Mouse (Mus musculus) spleen, adult 10 weeks (tissue): Measurements from ENCODE around the gene Nat10. TPM values are rescaled to one million over a fixed set of nuclear protein-coding genes. Genes with fewer than 3 reads are reported as not detected.

ENCODE experiments used
- polyA plus RNA-seq: library from polyadenylated mRNA; stranded (reverse); fragments of 350-450 nt; fragmentation: Illumina TruSeq; extraction: RNeasy Lipid Tissue Mini Kit (QIAGEN cat#74804); gene quantifications from one replicate; pipeline ENCODE4 v1.2.3, GENCODE M21; 2015; ENCODE audit warnings: low replicate concordance; ENCODE audit not compliant: insufficient read depth

Gene Nat10
- 62.7 TPM for polyA plus RNA-seq

DNA sequence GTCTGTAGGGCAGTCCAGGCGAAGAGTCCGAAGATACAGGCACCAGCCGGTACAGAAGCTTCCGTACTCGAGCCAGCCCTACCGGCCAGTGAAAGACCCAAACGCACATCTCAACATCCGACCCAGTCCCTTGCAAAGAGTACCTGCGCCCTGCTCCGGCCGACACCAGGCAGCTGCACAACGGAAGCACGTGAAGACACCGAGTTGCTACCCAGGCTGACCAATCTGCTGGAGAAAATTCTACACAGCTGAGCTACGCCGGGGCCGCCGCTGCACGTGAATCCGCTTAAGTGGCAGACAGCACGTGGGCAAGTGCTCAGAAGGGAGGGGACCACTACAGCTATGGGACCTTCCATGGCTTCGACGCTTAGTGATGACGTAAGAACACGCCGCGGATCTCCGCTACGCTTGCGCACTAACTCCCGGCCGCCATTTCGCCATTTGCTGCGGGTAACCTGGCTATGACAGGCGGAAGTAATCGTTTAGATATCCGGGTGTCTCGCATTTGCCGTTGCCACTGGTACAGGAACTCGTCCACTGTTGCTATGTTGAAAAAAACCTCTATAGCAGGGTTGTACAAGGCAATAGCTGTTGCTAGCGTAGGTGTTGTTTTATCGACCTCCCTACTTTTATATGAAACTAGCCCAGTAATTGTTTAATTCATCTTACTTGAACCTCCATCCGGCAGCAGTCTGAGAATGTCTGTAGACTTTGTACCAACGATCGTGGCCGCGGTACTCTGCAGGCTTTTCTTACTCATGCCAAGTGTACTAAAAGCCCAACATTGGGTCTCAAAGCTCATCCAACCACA is at the start of gene Nat10:
Gene Nat10, minus strand, starts transcription at position 365 of the 811 bp plus-strand sequence.

DNA sequence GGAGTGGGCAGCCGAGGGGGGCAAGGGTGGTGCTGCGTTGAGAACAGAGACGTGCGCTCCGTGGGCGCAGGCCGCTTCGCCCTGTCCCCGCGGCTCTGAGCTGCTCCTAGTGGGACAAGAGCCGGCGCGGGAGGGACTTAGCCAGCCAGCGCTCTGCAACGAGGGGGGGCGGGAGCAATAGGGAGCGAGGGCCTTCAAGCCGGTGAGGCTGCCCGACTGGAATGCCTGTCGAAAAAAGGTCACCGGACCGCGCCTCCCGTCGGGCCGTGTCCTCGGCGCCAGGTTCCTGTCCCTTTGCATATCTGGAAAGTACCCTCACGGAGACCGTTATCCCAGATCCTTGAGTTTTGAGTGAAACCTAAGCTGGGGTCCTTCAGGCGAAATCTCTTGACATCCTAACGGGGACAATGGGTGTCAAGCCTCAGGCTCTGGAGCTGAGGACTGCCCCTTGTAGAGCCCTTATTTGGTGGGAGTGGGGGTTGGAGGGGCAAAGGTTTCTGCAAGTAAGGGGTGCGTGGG is 36.5 kb upstream of the Nat10 start, which contains the start of gene Caprin1:
Gene Caprin1, minus strand, starts transcription at position 159 of the 519 bp plus-strand sequence.

Other genes with a start within 250 kb of the Nat10 start
- 3.9 TPM for gene Abtb2, start 195.0 kb downstream of the Nat10 start, polyA plus RNA-seq
- gene Caprin1, start 36.4 kb upstream of the Nat10 start, polyA plus RNA-seq = 283 TPM
- gene Lmo2, start 196.7 kb upstream of the Nat10 start, polyA plus RNA-seq = 212 TPM